Mouse (Mus musculus): ENCODE measurements around the gene Syt7. TPM values are rescaled to one million over a fixed set of nuclear protein-coding genes. Genes with fewer than 3 reads are reported as not detected.

Syt7 gene
- polyA plus RNA-seq, 1 experiment from 2014 or later = 4.7 TPM

DNA sequence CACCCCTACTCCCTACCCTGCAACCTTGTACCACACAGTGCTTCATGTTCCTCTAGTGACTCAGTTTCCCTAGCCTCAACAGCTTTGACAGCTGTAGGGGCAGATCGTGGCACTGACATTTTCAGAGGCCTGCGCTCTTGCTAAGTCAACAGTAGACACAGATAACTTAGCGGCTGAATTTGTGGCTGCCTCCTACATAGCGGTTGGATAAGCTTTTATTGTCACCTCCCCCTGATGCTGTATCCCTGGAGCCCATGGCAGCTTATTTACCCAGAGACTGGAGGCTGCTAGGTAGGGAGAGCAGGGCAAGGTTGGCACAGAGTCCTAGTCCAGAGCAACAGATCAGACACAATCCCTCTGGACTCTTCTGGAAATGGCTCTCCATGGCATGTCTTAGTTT is 19.0 kb upstream of the Syt7 start:
- Histone ChIP-seq H3K27me3 (ENCODE audit: control insufficient read depth, insufficient read depth, low read length) (no peaks in the 10 kb centered on the region), H3K4me3 (ENCODE audit: low read depth, low read length) (no peak overlapping the region), H3K4me1 (ENCODE audit: control insufficient read depth, insufficient read depth, low read length) (no peaks in the 10 kb centered on the region), H3K36me3 (ENCODE audit: control insufficient read depth, insufficient read depth, low read length) (no peaks in the 10 kb centered on the region), H3K27ac (ENCODE audit: low read depth, low read length) (no peak overlapping the region), H3K9me3 (ENCODE audit: control insufficient read depth, low read length) (no peaks in the 10 kb centered on the region), H3K4me2 (ENCODE audit: low read depth) (no peak overlapping the region), H3K9ac (ENCODE audit: low read length) (no peak overlapping the region)
- WGBS = 86% methylated on average over 4 of the region's 4 CpGs
- ATAC-seq (ENCODE audit: insufficient read depth, low FRiP score, low TSS enrichment) (no peak), DNase-seq (ENCODE audit: low spot score) (no peak)

- Histone ChIP-seq H3K27me3 (ENCODE audit: control insufficient read depth, insufficient read depth, low read length) (no peaks in the 10 kb centered on the region), H3K4me2 (ENCODE audit: low read depth) (no peak overlapping the region), H3K4me3 (ENCODE audit: low read depth, low read length) (no peak overlapping the region), H3K27ac (ENCODE audit: low read depth, low read length) (no peak overlapping the region), H3K9me3 (ENCODE audit: control insufficient read depth, low read length) (no peaks in the 10 kb centered on the region), H3K36me3 (ENCODE audit: control insufficient read depth, insufficient read depth, low read length) (no peaks in the 10 kb centered on the region), H3K4me1 (ENCODE audit: control insufficient read depth, insufficient read depth, low read length) (no peaks in the 10 kb centered on the region), H3K9ac (ENCODE audit: low read length) (no peak overlapping the region)
- DNase-seq (ENCODE audit: low spot score) (no peak), ATAC-seq (ENCODE audit: insufficient read depth, low FRiP score, low TSS enrichment) (no peak)
- WGBS = 64% methylated on average over 1 of the region's 1 CpGs
These were observed 15.7 kb upstream of the Syt7 start for GRCm38 (mm10) chr19:10373191-10373590.

DNA sequence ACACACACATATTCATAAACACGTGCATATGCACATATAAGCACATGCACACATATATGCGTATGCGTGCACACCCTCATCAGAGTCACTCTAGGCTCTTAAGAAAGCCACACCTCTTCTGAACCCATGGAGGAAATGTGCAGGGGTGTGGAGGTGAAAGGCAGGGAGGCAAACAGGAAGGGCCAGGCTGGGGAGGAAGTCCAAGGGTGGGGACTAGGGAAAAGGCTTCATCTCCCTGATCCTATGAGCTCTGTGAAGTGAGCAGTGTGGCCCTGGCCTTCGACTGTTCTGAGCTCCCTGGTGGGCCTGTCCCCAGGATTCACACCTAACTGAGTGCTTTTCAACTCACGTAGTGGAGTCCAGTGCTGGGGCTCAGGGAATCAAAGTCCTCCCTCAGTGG is 13.6 kb upstream of the Syt7 start:
- DNase-seq (ENCODE audit: low spot score) (no peak), ATAC-seq (ENCODE audit: insufficient read depth, low FRiP score, low TSS enrichment) (no peak)
- H3K27me3 ChIP-seq (ENCODE audit: control insufficient read depth, insufficient read depth, low read length) = no peaks in the 10 kb centered on the region
- no peak overlapping the region for H3K4me2 ChIP-seq (ENCODE audit: low read depth)
- no peak overlapping the region for H3K27ac ChIP-seq (ENCODE audit: low read depth, low read length)
- no peaks in the 10 kb centered on the region for H3K4me1 ChIP-seq (ENCODE audit: control insufficient read depth, insufficient read depth, low read length)
- no peak overlapping the region for H3K9ac ChIP-seq (ENCODE audit: low read length)
- H3K36me3 ChIP-seq (ENCODE audit: control insufficient read depth, insufficient read depth, low read length) = no peaks in the 10 kb centered on the region
- 76% methylated on average over 5 of the region's 5 CpGs for WGBS
- H3K4me3 ChIP-seq (ENCODE audit: low read depth, low read length) = no peak overlapping the region
- H3K9me3 ChIP-seq (ENCODE audit: control insufficient read depth, low read length) = no peaks in the 10 kb centered on the region

DNA sequence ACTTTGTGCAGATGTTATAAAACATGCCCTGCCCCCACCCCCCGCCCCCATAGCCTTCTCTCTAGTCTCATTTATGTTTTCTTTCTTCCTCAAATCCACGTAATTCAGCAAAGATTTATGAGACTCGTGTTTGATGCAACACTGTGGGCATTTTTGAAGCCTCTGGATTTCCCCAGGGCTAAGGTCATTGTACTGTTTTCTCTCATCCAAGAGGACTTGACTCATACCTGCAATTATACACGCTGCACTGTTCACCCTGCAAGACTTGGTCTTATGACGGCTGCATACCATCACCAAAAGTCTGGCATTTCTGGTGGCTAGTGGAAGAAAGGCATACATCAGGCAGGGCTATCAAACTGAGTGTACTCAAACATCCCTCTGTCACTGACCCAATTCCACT is 8.9 kb upstream of the Syt7 start:
- no peaks in the 10 kb centered on the region for H3K36me3 ChIP-seq (ENCODE audit: control insufficient read depth, insufficient read depth, low read length)
- 80% methylated on average over 5 of the region's 5 CpGs for WGBS
- no peak overlapping the region for H3K4me3 ChIP-seq (ENCODE audit: low read depth, low read length)
- ATAC-seq (ENCODE audit: insufficient read depth, low FRiP score, low TSS enrichment) = no peak
- no peaks in the 10 kb centered on the region for H3K9me3 ChIP-seq (ENCODE audit: control insufficient read depth, low read length)
- H3K27ac ChIP-seq (ENCODE audit: low read depth, low read length) = no peak overlapping the region
- DNase-seq (ENCODE audit: low spot score) = no peak
- no peaks in the 10 kb centered on the region for H3K4me1 ChIP-seq (ENCODE audit: control insufficient read depth, insufficient read depth, low read length)
- 0 out of 2 replicates have a peak, but pooled peaks cover 4% of the 10 kb centered on the region for H3K27me3 ChIP-seq (ENCODE audit: control insufficient read depth, insufficient read depth, low read length)
- H3K4me2 ChIP-seq (ENCODE audit: low read depth) = no peak overlapping the region
- no peak overlapping the region for H3K9ac ChIP-seq (ENCODE audit: low read length)

DNA sequence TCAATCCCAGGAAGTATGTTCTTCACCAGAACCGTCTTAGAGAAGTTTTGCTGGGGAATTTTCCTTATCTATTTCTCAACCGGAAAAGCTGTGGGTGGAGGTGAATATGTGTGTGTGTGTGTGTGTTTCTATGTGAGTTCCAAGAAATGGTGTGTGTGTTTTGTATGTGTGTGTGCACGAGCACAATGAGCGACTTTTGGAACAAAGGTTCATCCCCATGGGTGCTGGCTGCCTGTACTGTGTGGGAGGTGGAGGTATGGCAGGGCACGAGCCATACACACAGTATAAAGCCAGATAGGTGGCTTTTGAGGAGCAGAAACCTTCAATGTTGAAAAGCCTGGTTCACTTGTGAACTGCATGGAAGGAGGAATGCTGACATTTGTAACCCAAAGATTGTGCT is 1.2 kb upstream of the Syt7 start:
- H3K27me3 ChIP-seq (ENCODE audit: control insufficient read depth, insufficient read depth, low read length) = peaks cover 19% of the 10 kb centered on the region
- DNase-seq (ENCODE audit: low spot score) (no peak), ATAC-seq (ENCODE audit: insufficient read depth, low FRiP score, low TSS enrichment) (no peak)
- peaks cover 6% of the 10 kb centered on the region for H3K4me1 ChIP-seq (ENCODE audit: control insufficient read depth, insufficient read depth, low read length)
- H3K4me3 ChIP-seq (ENCODE audit: low read depth, low read length) = no peak overlapping the region
- 80% methylated on average over 5 of the region's 5 CpGs for WGBS
- no peak overlapping the region for H3K9ac ChIP-seq (ENCODE audit: low read length)
- no peaks in the 10 kb centered on the region for H3K36me3 ChIP-seq (ENCODE audit: control insufficient read depth, insufficient read depth, low read length)
- no peak overlapping the region for H3K27ac ChIP-seq (ENCODE audit: low read depth, low read length)
- H3K4me2 ChIP-seq (ENCODE audit: low read depth) = no peak overlapping the region
- H3K9me3 ChIP-seq (ENCODE audit: control insufficient read depth, low read length) = no peaks in the 10 kb centered on the region

GRCm38 (mm10) chr19:10389391-10390098 is 655 bp downstream of the Syt7 start:
- peak overlapping the region; percentile 69 for H3K4me3 ChIP-seq (ENCODE audit: low read depth, low read length)
- H3K27me3 ChIP-seq (ENCODE audit: control insufficient read depth, insufficient read depth, low read length) = peaks cover 19% of the 10 kb centered on the region
- peaks cover 6% of the 10 kb centered on the region for H3K4me1 ChIP-seq (ENCODE audit: control insufficient read depth, insufficient read depth, low read length)
- WGBS = 1% methylated on average over 54 of the region's 54 CpGs
- DNase-seq (ENCODE audit: low spot score) (peak; percentile 63), ATAC-seq (ENCODE audit: insufficient read depth, low FRiP score, low TSS enrichment) (peak; percentile 54)
- no peak overlapping the region for H3K27ac ChIP-seq (ENCODE audit: low read depth, low read length)
- H3K36me3 ChIP-seq (ENCODE audit: control insufficient read depth, insufficient read depth, low read length) = no peaks in the 10 kb centered on the region
- H3K9me3 ChIP-seq (ENCODE audit: control insufficient read depth, low read length) = no peaks in the 10 kb centered on the region
- H3K4me2 ChIP-seq (ENCODE audit: low read depth) = peak overlapping the region; percentile 70
- H3K9ac ChIP-seq (ENCODE audit: low read length) = peak overlapping the region; percentile 74

GRCm38 (mm10) chr19:10390099-10390680 is 1.3 kb downstream of the Syt7 start:
- DNase-seq (ENCODE audit: low spot score) (no peak), ATAC-seq (ENCODE audit: insufficient read depth, low FRiP score, low TSS enrichment) (no peak)
- Histone ChIP-seq H3K9ac (ENCODE audit: low read length) (peak overlapping the region; percentile 74), H3K4me3 (ENCODE audit: low read depth, low read length) (peak overlapping the region; percentile 69), H3K36me3 (ENCODE audit: control insufficient read depth, insufficient read depth, low read length) (no peaks in the 10 kb centered on the region), H3K9me3 (ENCODE audit: control insufficient read depth, low read length) (no peaks in the 10 kb centered on the region), H3K27me3 (ENCODE audit: control insufficient read depth, insufficient read depth, low read length) (peaks cover 19% of the 10 kb centered on the region), H3K4me2 (ENCODE audit: low read depth) (peak overlapping the region; percentile 70), H3K4me1 (ENCODE audit: control insufficient read depth, insufficient read depth, low read length) (peaks cover 6% of the 10 kb centered on the region), H3K27ac (ENCODE audit: low read depth, low read length) (no peak overlapping the region)
- WGBS = 23% methylated on average over 11 of the region's 12 CpGs

GRCm38 (mm10) chr19:10391028-10391427 is 2.1 kb downstream of the Syt7 start:
- DNase-seq (ENCODE audit: low spot score) = no peak
- peaks cover 19% of the 10 kb centered on the region for H3K27me3 ChIP-seq (ENCODE audit: control insufficient read depth, insufficient read depth, low read length)
- H3K9ac ChIP-seq (ENCODE audit: low read length) = no peak overlapping the region
- H3K27ac ChIP-seq (ENCODE audit: low read depth, low read length) = no peak overlapping the region
- no peak overlapping the region for H3K4me3 ChIP-seq (ENCODE audit: low read depth, low read length)
- peaks cover 6% of the 10 kb centered on the region for H3K4me1 ChIP-seq (ENCODE audit: control insufficient read depth, insufficient read depth, low read length)
- H3K4me2 ChIP-seq (ENCODE audit: low read depth) = no peak overlapping the region
- no peaks in the 10 kb centered on the region for H3K36me3 ChIP-seq (ENCODE audit: control insufficient read depth, insufficient read depth, low read length)
- 90% methylated on average over 7 of the region's 7 CpGs for WGBS
- no peaks in the 10 kb centered on the region for H3K9me3 ChIP-seq (ENCODE audit: control insufficient read depth, low read length)
- no peak for ATAC-seq (ENCODE audit: insufficient read depth, low FRiP score, low TSS enrichment)

- no peak overlapping the region for H3K9ac ChIP-seq (ENCODE audit: low read length)
- ATAC-seq (ENCODE audit: insufficient read depth, low FRiP score, low TSS enrichment) (no peak), DNase-seq (ENCODE audit: low spot score) (peak; percentile 47)
- no peaks in the 10 kb centered on the region for H3K9me3 ChIP-seq (ENCODE audit: control insufficient read depth, low read length)
- H3K36me3 ChIP-seq (ENCODE audit: control insufficient read depth, insufficient read depth, low read length) = no peaks in the 10 kb centered on the region
- WGBS = 9% methylated on average over 3 of the region's 3 CpGs
- no peak overlapping the region for H3K27ac ChIP-seq (ENCODE audit: low read depth, low read length)
- no peak overlapping the region for H3K4me2 ChIP-seq (ENCODE audit: low read depth)
- H3K4me3 ChIP-seq (ENCODE audit: low read depth, low read length) = no peak overlapping the region
- H3K4me1 ChIP-seq (ENCODE audit: control insufficient read depth, insufficient read depth, low read length) = peaks cover 6% of the 10 kb centered on the region
- peaks cover 19% of the 10 kb centered on the region for H3K27me3 ChIP-seq (ENCODE audit: control insufficient read depth, insufficient read depth, low read length)
These were observed 3.1 kb downstream of the Syt7 start for GRCm38 (mm10) chr19:10391995-10392394.
